Comparison of ENCODE assay signal across 24 mouse cellular contexts in genomic region chr12:84831141-84831540, GRCm38 (mm10). TPM values are rescaled to one million over a fixed set of nuclear protein-coding genes. Genes with fewer than 3 reads are reported as not detected.
"Had no signal": no experiment of that assay in that cellular context is flagged by ENCODE, and none has a peak within 500 bp of the region (broad histone marks: within the 10 kb centered on the region; RNA-seq: fewer than 3 reads in every experiment).

No protein-coding gene starts in this region.

- H3K27ac ChIP-seq: embryonic facial prominence, embryonic 10.5 days; embryonic facial prominence, embryonic 12.5 days; embryonic facial prominence, embryonic 13.5 days; embryonic facial prominence, embryonic 15.5 days; forebrain, embryonic 10.5 days; forebrain, embryonic 12.5 days; forebrain, embryonic 13.5 days; forebrain, embryonic 15.5 days; heart, adult 2 months; heart, embryonic 10.5 days had no signal

- H3K9ac ChIP-seq: embryonic facial prominence, embryonic 12.5 days; embryonic facial prominence, embryonic 13.5 days; embryonic facial prominence, embryonic 15.5 days; forebrain, embryonic 12.5 days; forebrain, embryonic 13.5 days; forebrain, embryonic 15.5 days; forebrain, postnatal 0 days had no signal

- H3K4me1 ChIP-seq: forebrain, embryonic 10.5 days; forebrain, embryonic 12.5 days; forebrain, embryonic 13.5 days; forebrain, embryonic 15.5 days had no signal

- H3K4me3 ChIP-seq: embryonic facial prominence, embryonic 10.5 days; embryonic facial prominence, embryonic 12.5 days; embryonic facial prominence, embryonic 13.5 days; embryonic facial prominence, embryonic 15.5 days; erythroblast, embryonic 14.5 days; forebrain, embryonic 10.5 days; forebrain, embryonic 12.5 days; forebrain, embryonic 13.5 days; forebrain, embryonic 15.5 days; heart, adult 2 months; heart, embryonic 10.5 days had no signal

- H3K9me3 ChIP-seq: embryonic facial prominence, embryonic 10.5 days; embryonic facial prominence, embryonic 12.5 days; embryonic facial prominence, embryonic 13.5 days; embryonic facial prominence, embryonic 15.5 days; forebrain, embryonic 10.5 days; forebrain, embryonic 12.5 days; forebrain, embryonic 13.5 days; forebrain, embryonic 15.5 days; heart, embryonic 10.5 days had no signal

- H3K36me3 ChIP-seq: embryonic facial prominence, embryonic 10.5 days; embryonic facial prominence, embryonic 12.5 days; embryonic facial prominence, embryonic 13.5 days; embryonic facial prominence, embryonic 15.5 days; forebrain, embryonic 10.5 days; forebrain, embryonic 12.5 days; forebrain, embryonic 15.5 days; heart, embryonic 10.5 days had no signal

- ATAC-seq: forebrain, embryonic 13.5 days; forebrain, embryonic 14.5 days; forebrain, embryonic 15.5 days; forebrain, embryonic 16.5 days; forebrain, postnatal 0 days had no signal

- DNase-seq: embryo, embryonic 11 days; forebrain, postnatal 0 days; gastrocnemius, postnatal 10 days; gastrocnemius, postnatal 14 days; gastrocnemius, postnatal 25 days; gastrocnemius, postnatal 36 days; heart, adult 11 months; heart, adult 18-20 months had no signal

- H3K4me2 ChIP-seq: embryonic facial prominence, embryonic 12.5 days; embryonic facial prominence, embryonic 13.5 days; embryonic facial prominence, embryonic 15.5 days; forebrain, embryonic 12.5 days; forebrain, embryonic 13.5 days; forebrain, embryonic 15.5 days had no signal

- H3K27me3 ChIP-seq: embryonic facial prominence, embryonic 13.5 days; embryonic facial prominence, embryonic 15.5 days; forebrain, embryonic 12.5 days; forebrain, embryonic 13.5 days; forebrain, embryonic 15.5 days had no signal

RNA-seq across cellular contexts. Expression of gene Ltbp2, which starts 45.2 kb away (rescaled TPM):
- total RNA-seq: common myeloid progenitor, adult 5-6 weeks; granulocyte monocyte progenitor cell, adult 5-6 weeks had no signal
- polyA plus RNA-seq: forebrain, embryonic 11.5 days; forebrain, embryonic 13.5 days; forebrain, embryonic 14.5 days had no signal
